Mouse (Mus musculus): ENCODE measurements around the gene Ak5. TPM values are rescaled to one million over a fixed set of nuclear protein-coding genes. Genes with fewer than 3 reads are reported as not detected.
"Not testable (repeated sequence)": the region's sequence is repeated elsewhere in the genome, so short reads cannot be mapped to it uniquely, and the experiment has no call there.

Gene Ak5
- polyA plus RNA-seq, 1 experiment from 2014 or later, result 2.6 TPM

- not testable (repeated sequence) for H3K9ac ChIP-seq; H3K27ac ChIP-seq; H3K36me3 ChIP-seq; H3K9me3 ChIP-seq; H3K4me2 ChIP-seq; H3K27me3 ChIP-seq; H3K4me3 ChIP-seq; H3K4me1 ChIP-seq; ATAC-seq (ENCODE audit: borderline replicate concordance, extremely low read depth, low FRiP score, low TSS enrichment)
- 89% methylated on average over 3 of the region's 3 CpGs for WGBS
Measured at GRCm38 (mm10) chr3:152581853-152582252, 86.3 kb downstream of the Ak5 start.

DNA sequence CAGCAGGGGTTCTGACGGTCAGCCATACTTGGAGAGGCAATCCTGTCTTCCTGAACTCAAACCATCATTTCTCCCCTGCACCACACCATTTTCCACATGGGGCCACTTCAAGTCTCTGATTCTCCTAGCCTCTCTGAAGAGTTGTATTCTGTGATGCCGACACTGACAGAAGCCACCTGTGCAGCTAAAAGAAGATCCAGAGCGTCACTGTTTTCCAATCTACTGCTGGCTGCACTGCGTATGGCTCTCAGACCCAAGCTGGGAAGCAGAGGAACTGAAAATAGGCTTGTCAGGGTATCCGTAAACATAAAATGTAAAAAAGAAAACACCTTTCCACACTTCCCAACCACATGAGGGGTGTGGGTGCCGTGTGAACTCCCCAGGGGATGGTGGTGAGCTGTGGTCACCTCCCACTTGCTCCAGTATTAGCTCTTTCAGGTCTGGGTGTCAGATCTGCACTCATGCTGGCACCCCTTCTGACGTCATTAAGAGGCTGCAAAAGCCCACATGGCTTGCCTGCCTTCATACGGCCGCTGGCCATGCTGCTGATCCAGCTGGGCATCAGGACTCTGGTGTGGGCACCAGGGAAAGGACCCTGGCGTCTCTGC is 88.1 kb downstream of the Ak5 start:
- H3K4me3 ChIP-seq, result no peak overlapping the region
- no peaks in the 10 kb centered on the region for H3K9me3 ChIP-seq
- no peak overlapping the region for H3K4me2 ChIP-seq
- H3K27ac ChIP-seq, result no peak overlapping the region
- ATAC-seq (ENCODE audit: borderline replicate concordance, extremely low read depth, low FRiP score, low TSS enrichment), result peak; percentile 57; the same call in 1 of the 2 replicates
- no peaks in the 10 kb centered on the region for H3K27me3 ChIP-seq
- no peaks in the 10 kb centered on the region for H3K4me1 ChIP-seq
- no peaks in the 10 kb centered on the region for H3K36me3 ChIP-seq
- WGBS, result 46% methylated on average over 10 of the region's 10 CpGs
- H3K9ac ChIP-seq, result no peak overlapping the region

DNA sequence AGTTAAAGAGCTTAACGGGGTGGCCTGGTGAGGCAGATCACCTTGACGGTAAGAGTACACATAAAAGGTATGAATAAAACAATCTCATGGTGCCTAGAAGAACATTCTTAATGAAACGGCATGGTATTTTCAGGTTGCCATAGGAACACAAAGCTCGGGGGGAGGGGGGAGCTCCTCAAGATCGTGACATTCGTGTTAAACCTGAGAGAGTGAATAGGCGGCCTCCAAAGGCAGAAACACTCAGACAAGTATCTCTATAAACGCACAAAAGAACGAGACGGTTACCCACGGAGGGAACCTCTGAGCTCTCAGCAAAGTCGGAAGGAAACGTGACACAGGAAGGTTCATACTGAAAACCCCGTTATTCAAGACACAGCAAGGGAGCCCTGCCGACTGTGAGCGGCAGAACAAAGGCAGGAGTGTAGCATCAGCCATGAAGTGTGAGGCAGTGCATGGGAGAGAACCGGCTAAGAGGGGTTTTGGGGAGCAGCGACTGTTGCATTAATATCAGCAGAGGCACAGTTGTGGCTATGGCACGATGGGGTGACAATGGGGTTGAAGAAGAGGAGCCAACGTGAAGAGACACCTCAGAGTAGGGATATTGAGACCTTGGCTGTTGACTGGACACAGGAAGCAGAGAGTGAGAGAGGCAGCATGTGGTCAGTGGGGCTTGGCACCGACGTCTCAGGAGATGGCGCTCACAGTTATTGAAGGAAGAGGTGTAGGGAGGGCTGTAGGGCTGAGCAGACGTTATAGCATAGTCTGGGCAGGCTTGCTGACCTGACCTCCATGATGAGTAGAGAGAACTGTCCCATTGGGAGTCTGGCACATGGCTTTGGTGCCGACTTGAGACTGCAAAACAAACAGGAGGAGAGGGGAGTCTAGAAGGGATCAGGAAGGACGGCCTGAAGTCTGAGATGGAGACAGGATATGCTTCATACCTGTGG is 89.6 kb downstream of the Ak5 start:
- Histone ChIP-seq H3K36me3 (no peaks in the 10 kb centered on the region), H3K9me3 (no peaks in the 10 kb centered on the region), H3K27ac (no peak overlapping the region), H3K4me3 (no peak overlapping the region), H3K4me1 (no peaks in the 10 kb centered on the region), H3K9ac (no peak overlapping the region), H3K27me3 (no peaks in the 10 kb centered on the region), H3K4me2 (no peak overlapping the region)
- ATAC-seq (ENCODE audit: borderline replicate concordance, extremely low read depth, low FRiP score, low TSS enrichment), result no peak
- 68% methylated on average over 26 of the region's 26 CpGs for WGBS

DNA sequence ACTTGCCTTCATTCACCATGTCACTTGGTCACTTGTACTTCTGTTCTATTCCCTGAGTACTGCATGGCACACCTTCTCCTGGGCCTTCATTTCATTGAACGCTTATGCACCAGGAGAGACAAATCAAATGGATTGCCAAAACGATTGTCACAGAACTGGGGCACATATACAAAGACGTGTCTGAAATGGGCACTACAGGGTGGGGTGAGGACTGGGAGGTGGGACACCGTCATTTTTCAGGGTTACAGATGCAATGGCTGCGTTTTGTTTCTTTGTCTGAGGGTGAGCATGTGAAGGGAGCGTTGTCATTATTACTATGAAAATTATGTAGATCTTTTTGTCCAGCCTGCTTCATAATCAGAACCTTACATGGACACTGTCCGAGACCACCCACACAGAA is 90.4 kb downstream of the Ak5 start:
- WGBS, result 77% methylated on average over 7 of the region's 7 CpGs
- no peak for ATAC-seq (ENCODE audit: borderline replicate concordance, extremely low read depth, low FRiP score, low TSS enrichment)

GRCm38 (mm10) chr3:152577273-152577672 is 90.9 kb downstream of the Ak5 start:
- no peak overlapping the region for H3K27ac ChIP-seq
- H3K4me2 ChIP-seq, result no peak overlapping the region
- H3K27me3 ChIP-seq, result no peaks in the 10 kb centered on the region
- H3K9ac ChIP-seq, result no peak overlapping the region
- no peak overlapping the region for H3K4me3 ChIP-seq
- H3K4me1 ChIP-seq, result no peaks in the 10 kb centered on the region
- 26% methylated on average over 1 of the region's 1 CpGs for WGBS
- H3K36me3 ChIP-seq, result no peaks in the 10 kb centered on the region
- no peak for ATAC-seq (ENCODE audit: borderline replicate concordance, extremely low read depth, low FRiP score, low TSS enrichment)
- no peaks in the 10 kb centered on the region for H3K9me3 ChIP-seq

More for the DNA sequence above, 90.4 kb downstream of the Ak5 start:
- Histone ChIP-seq H3K4me1 (no peaks in the 10 kb centered on the region), H3K4me3 (no peak overlapping the region), H3K4me2 (no peak overlapping the region), H3K9me3 (no peaks in the 10 kb centered on the region), H3K36me3 (no peaks in the 10 kb centered on the region), H3K27me3 (no peaks in the 10 kb centered on the region), H3K9ac (no peak overlapping the region), H3K27ac (no peak overlapping the region)

DNA sequence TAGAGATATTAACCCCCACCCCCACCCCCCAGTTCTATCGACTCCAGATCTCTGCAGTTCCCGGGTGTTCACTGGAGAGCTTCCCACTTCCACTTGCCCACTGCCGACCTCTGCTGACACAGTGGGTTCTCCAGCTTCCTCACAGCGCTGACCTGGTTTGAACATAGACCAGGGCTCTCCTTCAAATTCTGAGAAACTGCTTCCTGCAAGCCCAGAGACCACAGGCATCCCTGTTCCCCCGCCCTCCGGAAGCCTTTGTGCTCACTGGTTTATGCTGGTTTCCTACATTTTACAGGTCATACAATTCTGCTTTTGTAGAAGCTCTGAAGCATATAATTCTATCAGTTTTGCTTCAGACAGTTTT is 98.9 kb downstream of the Ak5 start:
- ATAC-seq (ENCODE audit: borderline replicate concordance, extremely low read depth, low FRiP score, low TSS enrichment), result no peak; the same call in 1 of the 2 replicates
- 16% methylated on average over 6 of the region's 6 CpGs for WGBS
- Histone ChIP-seq H3K27me3 (no peaks in the 10 kb centered on the region), H3K36me3 (no peaks in the 10 kb centered on the region), H3K27ac (no peak overlapping the region), H3K9ac (no peak overlapping the region), H3K4me1 (peaks cover 11% of the 10 kb centered on the region), H3K4me2 (no peak overlapping the region), H3K4me3 (no peak overlapping the region), H3K9me3 (no peaks in the 10 kb centered on the region)

GRCm38 (mm10) chr3:152568455-152569241 is 99.5 kb downstream of the Ak5 start:
- ATAC-seq (ENCODE audit: borderline replicate concordance, extremely low read depth, low FRiP score, low TSS enrichment), result peak; percentile 64; the same call in 1 of the 2 replicates
- H3K4me2 ChIP-seq, result no peak overlapping the region
- no peaks in the 10 kb centered on the region for H3K9me3 ChIP-seq
- no peaks in the 10 kb centered on the region for H3K36me3 ChIP-seq
- 43% methylated on average over 9 of the region's 9 CpGs for WGBS
- no peak overlapping the region for H3K4me3 ChIP-seq
- H3K27me3 ChIP-seq, result no peaks in the 10 kb centered on the region
- no peak overlapping the region for H3K9ac ChIP-seq
- H3K4me1 ChIP-seq, result peaks cover 11% of the 10 kb centered on the region
- H3K27ac ChIP-seq, result no peak overlapping the region

GRCm38 (mm10) chr3:152564516-152565113 is 103.5 kb downstream of the Ak5 start:
- Histone ChIP-seq H3K4me1 (peaks cover 11% of the 10 kb centered on the region), H3K9ac (no peak overlapping the region)
- 55% methylated on average over 6 of the region's 6 CpGs for WGBS

GRCm38 (mm10) chr3:152563833-152564232 is 104.3 kb downstream of the Ak5 start:
- H3K27me3 ChIP-seq, result no peaks in the 10 kb centered on the region
- H3K4me2 ChIP-seq, result no peak overlapping the region
- H3K36me3 ChIP-seq, result no peaks in the 10 kb centered on the region
- H3K27ac ChIP-seq, result no peak overlapping the region
- no peak overlapping the region for H3K4me3 ChIP-seq
- ATAC-seq (ENCODE audit: borderline replicate concordance, extremely low read depth, low FRiP score, low TSS enrichment), result peak; percentile 56
- H3K4me1 ChIP-seq, result peaks cover 5% of the 10 kb centered on the region
- no peaks in the 10 kb centered on the region for H3K9me3 ChIP-seq
- H3K9ac ChIP-seq, result no peak overlapping the region

More at GRCm38 (mm10) chr3:152564516-152565113, 103.5 kb downstream of the Ak5 start:
- Histone ChIP-seq H3K4me2 (no peak overlapping the region), H3K9me3 (no peaks in the 10 kb centered on the region), H3K27me3 (no peaks in the 10 kb centered on the region), H3K27ac (no peak overlapping the region), H3K36me3 (no peaks in the 10 kb centered on the region), H3K4me3 (no peak overlapping the region)
- no peak for ATAC-seq (ENCODE audit: borderline replicate concordance, extremely low read depth, low FRiP score, low TSS enrichment)

DNA sequence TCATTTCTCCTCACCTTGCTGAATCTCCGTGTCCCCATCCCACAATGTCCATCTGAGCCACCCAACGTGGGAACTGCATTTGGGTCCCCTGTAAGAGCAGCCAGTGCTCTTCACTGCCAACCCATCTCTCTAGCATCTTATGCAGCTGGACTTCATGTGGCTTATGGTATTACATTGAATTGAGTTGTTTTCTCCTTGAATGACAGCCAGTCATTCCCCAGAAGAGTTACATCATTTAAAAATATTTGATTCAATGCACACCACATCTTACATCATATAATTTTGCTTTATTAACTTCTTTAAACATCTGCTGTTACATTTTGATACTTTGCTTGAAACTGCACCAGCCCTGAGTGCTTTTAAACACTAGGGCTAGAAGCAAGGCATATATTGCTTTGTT is 106.5 kb downstream of the Ak5 start:
- 80% methylated on average over 2 of the region's 2 CpGs for WGBS
- no peaks in the 10 kb centered on the region for H3K9me3 ChIP-seq
- no peak overlapping the region for H3K9ac ChIP-seq
- H3K27me3 ChIP-seq, result no peaks in the 10 kb centered on the region
- no peak for ATAC-seq (ENCODE audit: borderline replicate concordance, extremely low read depth, low FRiP score, low TSS enrichment)
- no peak overlapping the region for H3K27ac ChIP-seq
- H3K4me1 ChIP-seq, result no peaks in the 10 kb centered on the region
- no peak overlapping the region for H3K4me2 ChIP-seq
- no peaks in the 10 kb centered on the region for H3K36me3 ChIP-seq
- no peak overlapping the region for H3K4me3 ChIP-seq

DNA sequence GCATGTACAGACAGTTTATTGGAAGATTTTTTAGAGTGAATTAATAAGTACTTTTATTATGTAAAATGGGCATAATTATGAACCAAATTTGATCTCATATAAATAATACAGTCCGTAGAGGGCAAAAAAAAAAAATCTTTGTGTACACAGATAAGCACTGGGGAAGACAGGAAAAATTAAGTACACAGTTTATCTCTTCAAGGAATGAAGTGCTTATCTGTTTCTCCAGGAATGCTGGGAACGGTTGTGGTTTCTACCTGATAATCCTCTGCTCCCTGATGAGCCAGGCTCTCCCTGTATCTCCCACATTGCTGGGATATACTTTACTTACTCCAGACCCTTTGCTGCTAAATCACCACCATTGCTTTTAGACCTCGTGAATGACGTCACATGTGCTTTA is 108.9 kb downstream of the Ak5 start:
- Histone ChIP-seq H3K4me3 (no peak overlapping the region), H3K27ac (no peak overlapping the region)
- ATAC-seq (ENCODE audit: borderline replicate concordance, extremely low read depth, low FRiP score, low TSS enrichment), result no peak

More for the DNA sequence above, 108.9 kb downstream of the Ak5 start:
- H3K9ac ChIP-seq, result no peak overlapping the region
- no peak overlapping the region for H3K4me2 ChIP-seq
- WGBS, result 33% methylated on average over 4 of the region's 4 CpGs
- H3K27me3 ChIP-seq, result no peaks in the 10 kb centered on the region
- no peaks in the 10 kb centered on the region for H3K36me3 ChIP-seq
- 0 out of 2 replicates have a peak, but pooled peaks cover 4% of the 10 kb centered on the region for H3K4me1 ChIP-seq
- no peaks in the 10 kb centered on the region for H3K9me3 ChIP-seq
